Mouse (Mus musculus) liver, adult 2 months (tissue): ENCODE data around the gene Tbc1d16. TPM values are rescaled to one million over a fixed set of nuclear protein-coding genes. Genes with fewer than 3 reads are reported as not detected.
"Not testable (repeated sequence)": the region's sequence is repeated elsewhere in the genome, so short reads cannot be mapped to it uniquely, and the experiment has no call there.

Experiments
- DNase-seq: peaks from one replicate; pipeline ENCODE4 v3.0.0-alpha.2; 2011; ENCODE audit warnings: low read depth, low spot score; ENCODE audit errors: extremely low read depth
- H3K27ac ChIP-seq: fragments of 200-500 bp; replicated peaks from 2 replicates; pipeline ENCODE4 v1.5.1; 2012; ENCODE audit warnings: low read depth, mild to moderate bottlenecking, control low read depth, inconsistent platforms, low read length; ENCODE audit not compliant: insufficient read depth
- H3K27me3 ChIP-seq: fragments of 200-500 bp; 2 replicates; pipeline ENCODE4 v1.6.1; 2012; ENCODE audit warnings: mild to moderate bottlenecking, moderate library complexity, low read length, inconsistent platforms; ENCODE audit not compliant: control insufficient read depth, insufficient read depth
- H3K36me3 ChIP-seq: fragments of 200-500 bp; 2 replicates; pipeline ENCODE4 v1.6.1; 2012; ENCODE audit warnings: low read length, inconsistent platforms; ENCODE audit not compliant: control insufficient read depth, insufficient read depth
- H3K4me1 ChIP-seq: fragments of 200-500 bp; 2 replicates; pipeline ENCODE4 v1.6.1; 2011; ENCODE audit warnings: low read length; ENCODE audit not compliant: control insufficient read depth, insufficient read depth
- H3K4me3 ChIP-seq: fragments of 200-500 bp; 2 replicates; pipeline ENCODE4 v1.5.1; 2011; ENCODE audit warnings: low read depth, mild to moderate bottlenecking, control low read depth, low read length, moderate library complexity; ENCODE audit not compliant: insufficient read depth
- H3K79me2 ChIP-seq: fragments of 200-500 bp; 2 replicates; pipeline ENCODE4 v1.6.1; 2012; ENCODE audit warnings: inconsistent platforms, mild to moderate bottlenecking, low read length, moderate library complexity; ENCODE audit not compliant: control insufficient read depth, insufficient read depth
- H3K9ac ChIP-seq: fragments of 200-500 bp; 2 replicates; pipeline ENCODE4 v1.6.1; 2012; ENCODE audit warnings: low read depth, mild to moderate bottlenecking, control low read depth, inconsistent platforms, low read length
- CTCF ChIP-seq: fragments of 200-500 bp; IDR thresholded peaks from 2 replicates; pipeline ENCODE4 v1.5.1; 2011; ENCODE audit warnings: low read depth, low read length, control low read depth
- POLR2A ChIP-seq: fragments of 200-500 bp; IDR thresholded peaks from 2 replicates; pipeline ENCODE4 v1.6.1; 2011; ENCODE audit warnings: low read length, control low read depth; ENCODE audit not compliant: insufficient read depth; ENCODE audit errors: extremely low read depth
- WGBS: fragments of 180-500 bp; shearing (Covaris S2); methylation state at CpG from one replicate; pipeline ENCODE4 v1.1.7; 2018; 5-methylcytosine and 5-hydroxymethylcytosine counted together
- polyA plus RNA-seq: library from polyadenylated mRNA; depleted of rRNA; stranded (reverse); fragments of >200 nt; gene quantifications from 2 replicates; pipeline ENCODE4 v1.2.3, GENCODE M21; 2012
- total RNA-seq: library from RNA; depleted of rRNA; stranded (reverse); fragments of >200 nt; gene quantifications from 2 replicates; pipeline ENCODE4 v1.2.3, GENCODE M21; 2014

The Tbc1d16 gene
- total and polyA plus RNA-seq, 2 experiments, result 4.6 to 9.5 TPM

DNA sequence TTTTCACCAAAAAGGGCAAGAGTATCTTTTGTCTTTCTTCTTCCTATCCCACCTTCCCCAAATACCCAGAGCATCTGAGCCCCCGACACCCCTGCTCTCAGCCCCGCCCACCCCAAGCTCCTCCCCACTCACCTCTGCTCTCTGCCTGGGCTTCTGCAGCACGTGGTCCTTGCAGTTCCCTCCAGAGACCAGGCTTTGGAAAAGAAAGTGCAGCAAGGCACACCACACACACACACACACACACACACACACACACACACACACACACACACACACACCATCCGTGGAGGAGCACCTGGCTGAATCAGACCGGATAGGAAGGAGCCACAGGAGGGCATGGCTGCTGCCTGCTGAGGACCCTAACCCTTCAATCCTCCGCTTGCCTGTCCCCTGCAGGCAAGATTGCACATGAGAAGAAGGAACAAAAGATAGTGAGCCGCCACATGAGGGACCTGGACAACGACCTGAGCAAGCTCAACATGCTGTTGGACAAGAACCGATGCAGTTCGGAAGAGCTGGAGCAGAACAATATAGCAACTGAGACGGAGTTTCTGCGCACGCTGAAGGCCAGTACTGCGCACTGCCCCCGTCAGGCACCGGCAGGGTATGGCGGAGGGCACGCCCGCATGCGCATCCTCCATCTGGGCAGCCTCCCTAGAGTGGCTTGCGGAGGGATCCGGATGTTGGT is 24.7 kb upstream of the Tbc1d16 start:
- Histone ChIP-seq H3K36me3 (no peaks in the 10 kb centered on the region), H3K79me2 (no peaks in the 10 kb centered on the region), H3K27me3 (0 out of 2 replicates have a peak, but pooled peaks cover 3% of the 10 kb centered on the region), H3K4me3 (no peak overlapping the region), H3K27ac (no peak overlapping the region), H3K9ac (no peak overlapping the region), H3K4me1 (no peaks in the 10 kb centered on the region)
- no peak for DNase-seq
- TF ChIP-seq CTCF (peak; percentile 43; the same call in 1 of the 2 replicates), POLR2A (no peak)
- 23% methylated on average over 22 of the region's 22 CpGs for WGBS

DNA sequence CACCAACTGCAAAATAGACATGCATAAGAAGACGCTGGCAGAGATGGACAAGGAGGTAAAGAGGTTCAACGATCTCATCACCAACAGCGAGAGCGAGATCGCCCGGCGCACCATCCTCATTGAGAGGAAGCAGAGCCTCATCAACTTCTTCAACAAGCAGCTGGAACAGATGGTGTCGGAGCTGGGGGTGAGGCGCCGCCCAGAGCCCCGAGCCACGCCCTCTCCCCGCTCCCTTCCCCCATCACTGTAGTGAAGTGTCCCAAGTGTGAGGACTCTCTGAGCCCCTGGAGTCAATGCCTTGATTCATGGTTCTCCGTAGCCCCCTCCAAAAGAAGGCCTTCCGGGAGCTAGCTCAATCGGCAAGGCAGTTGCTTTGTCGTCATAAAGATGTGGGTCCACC is 22.7 kb upstream of the Tbc1d16 start:
- DNase-seq, result no peak
- WGBS, result 64% methylated on average over 17 of the region's 17 CpGs
- TF ChIP-seq POLR2A (no peak), CTCF (no peak)

DNA sequence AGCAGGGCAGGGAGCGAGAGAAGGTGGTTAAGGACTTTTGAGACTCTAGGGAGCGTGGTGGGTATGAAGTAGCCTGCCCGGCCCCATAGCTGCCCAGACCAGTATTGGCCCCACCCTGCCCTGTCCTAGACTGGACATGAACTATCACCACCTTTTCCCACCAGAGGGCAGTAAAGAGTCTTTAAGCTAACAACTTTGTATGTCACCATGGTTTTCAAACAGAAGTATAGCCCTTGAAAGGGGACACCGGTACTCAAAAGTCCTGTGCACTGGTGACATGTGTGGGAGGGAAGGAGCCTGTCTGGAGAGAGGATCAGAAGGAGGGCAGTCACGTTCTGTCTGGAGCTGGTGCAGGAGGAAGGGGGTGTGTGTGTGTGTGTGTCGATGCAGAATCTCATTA is 20.7 kb upstream of the Tbc1d16 start:
- H3K36me3 ChIP-seq, result no peaks in the 10 kb centered on the region
- H3K4me1 ChIP-seq, result no peaks in the 10 kb centered on the region
- no peaks in the 10 kb centered on the region for H3K79me2 ChIP-seq
- peak; percentile 62 for DNase-seq
- no peak overlapping the region for H3K9ac ChIP-seq
- TF ChIP-seq CTCF (peak; percentile 46), POLR2A (no peak)
- 24% methylated on average over 6 of the region's 6 CpGs for WGBS
- H3K27ac ChIP-seq, result no peak overlapping the region
- H3K4me3 ChIP-seq, result no peak overlapping the region
- 0 out of 2 replicates have a peak, but pooled peaks cover 3% of the 10 kb centered on the region for H3K27me3 ChIP-seq

More for the DNA sequence above, 22.7 kb upstream of the Tbc1d16 start:
- Histone ChIP-seq H3K27me3 (0 out of 2 replicates have a peak, but pooled peaks cover 3% of the 10 kb centered on the region), H3K9ac (no peak overlapping the region), H3K36me3 (no peaks in the 10 kb centered on the region), H3K27ac (no peak overlapping the region), H3K4me3 (no peak overlapping the region), H3K79me2 (no peaks in the 10 kb centered on the region), H3K4me1 (no peaks in the 10 kb centered on the region)

DNA sequence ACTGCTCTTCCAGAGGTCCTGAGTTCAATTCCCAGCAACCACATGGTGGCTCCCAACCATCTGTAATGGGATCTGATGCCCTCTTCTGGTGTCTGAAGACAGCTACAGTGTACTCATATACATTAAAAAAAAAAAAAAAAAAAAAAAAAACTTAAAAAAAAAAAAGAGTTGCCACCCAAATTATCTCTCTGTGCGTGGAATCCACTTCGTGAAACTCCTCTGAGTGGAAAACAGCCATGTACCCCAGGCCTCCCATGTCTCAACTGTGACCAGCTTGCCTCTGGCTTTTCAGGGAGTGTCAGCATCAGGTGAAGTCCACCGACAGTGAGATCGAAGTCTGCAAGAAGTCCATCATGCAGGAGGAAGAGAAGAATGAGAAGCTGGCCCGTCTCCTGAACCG is 17.2 kb upstream of the Tbc1d16 start:
- H3K27me3 ChIP-seq, H3K4me1 ChIP-seq, DNase-seq, H3K27ac ChIP-seq, H3K4me3 ChIP-seq, H3K36me3 ChIP-seq, H3K79me2 ChIP-seq, H3K9ac ChIP-seq: not testable (repeated sequence)
- 94% methylated on average over 6 of the region's 6 CpGs for WGBS

DNA sequence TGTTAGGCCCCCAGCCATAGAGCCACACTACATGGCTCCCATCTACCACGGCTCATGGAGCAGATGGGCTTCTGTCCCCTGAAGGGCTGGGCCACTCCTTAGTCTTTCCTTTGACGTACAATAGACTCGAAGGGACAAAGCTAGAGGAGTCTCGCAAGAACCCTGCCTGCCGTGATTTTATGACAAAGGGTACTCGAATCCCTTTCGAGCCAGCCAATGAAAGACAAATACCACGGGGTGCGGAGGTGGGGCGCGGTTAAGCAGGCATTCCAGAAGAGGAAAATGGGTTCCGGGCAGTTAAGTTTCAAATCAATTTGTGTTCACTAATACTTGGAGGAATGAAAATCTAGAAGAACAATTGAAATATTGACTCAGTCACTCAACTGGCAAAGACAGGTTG is 11.2 kb upstream of the Tbc1d16 start:
- H3K4me1 ChIP-seq, result no peaks in the 10 kb centered on the region
- no peak overlapping the region for H3K9ac ChIP-seq
- TF ChIP-seq CTCF (no peak), POLR2A (no peak)
- 96% methylated on average over 12 of the region's 12 CpGs for WGBS
- no peaks in the 10 kb centered on the region for H3K79me2 ChIP-seq
- no peaks in the 10 kb centered on the region; the same call in 1 of the 2 replicates for H3K27me3 ChIP-seq
- no peak for DNase-seq
- H3K27ac ChIP-seq, result no peak overlapping the region
- H3K36me3 ChIP-seq, result no peaks in the 10 kb centered on the region
- H3K4me3 ChIP-seq, result no peak overlapping the region

DNA sequence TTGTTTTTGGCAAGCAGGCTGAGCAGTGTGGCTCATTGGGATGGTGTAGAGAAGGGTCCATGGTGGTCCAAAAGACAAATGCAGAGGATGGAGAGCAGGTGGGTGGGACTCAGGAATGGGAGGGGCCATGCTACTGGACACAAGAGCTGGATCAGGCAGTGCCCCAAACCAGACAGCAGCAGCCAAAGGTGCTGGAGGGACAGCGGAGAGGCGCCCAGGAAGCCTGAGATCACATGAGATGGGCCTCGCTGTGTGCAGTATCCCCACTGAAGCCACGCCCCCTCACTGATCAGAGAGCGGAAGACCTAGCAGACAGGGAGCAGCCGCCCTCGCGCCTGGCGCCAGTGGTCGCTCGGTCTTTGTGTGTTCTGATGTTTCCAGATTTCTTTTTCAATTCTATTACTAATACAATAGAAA is 10.0 kb upstream of the Tbc1d16 start:
- Histone ChIP-seq H3K9ac (no peak overlapping the region), H3K79me2 (no peaks in the 10 kb centered on the region), H3K36me3 (no peaks in the 10 kb centered on the region), H3K4me1 (no peaks in the 10 kb centered on the region), H3K27ac (no peak overlapping the region), H3K4me3 (peak overlapping the region; percentile 11; the same call in 1 of the 2 replicates), H3K27me3 (no peaks in the 10 kb centered on the region; the same call in 1 of the 2 replicates)
- TF ChIP-seq CTCF (no peak), POLR2A (no peak)
- WGBS, result 4% methylated on average over 11 of the region's 11 CpGs
- DNase-seq, result no peak
